Mouse (Mus musculus): ENCODE measurements around the gene Bloc1s1.

The Bloc1s1 gene

GRCm38 (mm10) chr10:128888941-128889827 lies 34.7 kb downstream of the Bloc1s1 start:
- peaks cover 19% of the 10 kb centered on the region for H3K36me3 ChIP-seq (ENCODE audit: insufficient read depth, low read length)

GRCm38 (mm10) chr10:128882067-128882466 lies 41.8 kb downstream of the Bloc1s1 start:
- Histone ChIP-seq H3K9me3 (ENCODE audit: low read length) (no peaks in the 10 kb centered on the region), H3K4me1 (replicated peaks; ENCODE audit: low read depth, low read length) (peaks cover 21% of the 10 kb centered on the region), H3K4me3 (replicated peaks; ENCODE audit: low read length) (no peak overlapping the region), H3K36me3 (ENCODE audit: insufficient read depth, low read length) (peaks cover 62% of the 10 kb centered on the region), H3K27me3 (ENCODE audit: insufficient read depth, low read length) (no peaks in the 10 kb centered on the region)
- no peak for TF ChIP-seq POU5F1 (IDR thresholded peaks at IDR 0.05; ENCODE audit: borderline replicate concordance, low read length)
- no peak for TF ChIP-seq CTCF (conservative IDR thresholded peaks at IDR 0.05; ENCODE audit: low read length)
- TF ChIP-seq NANOG (IDR thresholded peaks at IDR 0.05; ENCODE audit: borderline replicate concordance, low read length), result no peak

More at GRCm38 (mm10) chr10:128888941-128889827, 34.7 kb downstream of the Bloc1s1 start:
- Histone ChIP-seq H3K9me3 (ENCODE audit: low read length) (no peaks in the 10 kb centered on the region), H3K27me3 (ENCODE audit: insufficient read depth, low read length) (peaks cover 40% of the 10 kb centered on the region), H3K4me3 (replicated peaks; ENCODE audit: low read length) (peak overlapping the region; percentile 66), H3K4me1 (replicated peaks; ENCODE audit: low read depth, low read length) (peaks cover 67% of the 10 kb centered on the region)
- TF ChIP-seq CTCF (conservative IDR thresholded peaks at IDR 0.05; ENCODE audit: low read length) (no peak), POU5F1 (IDR thresholded peaks at IDR 0.05; ENCODE audit: borderline replicate concordance, low read length) (no peak), NANOG (IDR thresholded peaks at IDR 0.05; ENCODE audit: borderline replicate concordance, low read length) (no peak)

GRCm38 (mm10) chr10:128878811-128879210 lies 45.0 kb downstream of the Bloc1s1 start:
- Histone ChIP-seq H3K36me3 (ENCODE audit: insufficient read depth, low read length) (peaks cover 82% of the 10 kb centered on the region), H3K27me3 (ENCODE audit: insufficient read depth, low read length) (no peaks in the 10 kb centered on the region), H3K4me3 (replicated peaks; ENCODE audit: low read length) (no peak overlapping the region), H3K4me1 (replicated peaks; ENCODE audit: low read depth, low read length) (no peaks in the 10 kb centered on the region), H3K9me3 (ENCODE audit: low read length) (no peaks in the 10 kb centered on the region)
- TF ChIP-seq POU5F1 (IDR thresholded peaks at IDR 0.05; ENCODE audit: borderline replicate concordance, low read length) (no peak), CTCF (conservative IDR thresholded peaks at IDR 0.05; ENCODE audit: low read length) (no peak), NANOG (IDR thresholded peaks at IDR 0.05; ENCODE audit: borderline replicate concordance, low read length) (no peak)

GRCm38 (mm10) chr10:128878291-128878690 lies 45.5 kb downstream of the Bloc1s1 start:
- TF ChIP-seq NANOG (IDR thresholded peaks at IDR 0.05; ENCODE audit: borderline replicate concordance, low read length), result no peak
- TF ChIP-seq POU5F1 (IDR thresholded peaks at IDR 0.05; ENCODE audit: borderline replicate concordance, low read length), result no peak
- no peak for TF ChIP-seq CTCF (conservative IDR thresholded peaks at IDR 0.05; ENCODE audit: low read length)
- Histone ChIP-seq H3K4me1 (replicated peaks; ENCODE audit: low read depth, low read length) (no peaks in the 10 kb centered on the region), H3K27me3 (ENCODE audit: insufficient read depth, low read length) (no peaks in the 10 kb centered on the region)

GRCm38 (mm10) chr10:128870341-128870740 lies 53.5 kb downstream of the Bloc1s1 start:
- H3K27me3 ChIP-seq (ENCODE audit: insufficient read depth, low read length), result no peaks in the 10 kb centered on the region
- H3K36me3 ChIP-seq (ENCODE audit: insufficient read depth, low read length), result peaks cover 95% of the 10 kb centered on the region
- no peaks in the 10 kb centered on the region for H3K4me1 ChIP-seq (replicated peaks; ENCODE audit: low read depth, low read length)
- H3K4me3 ChIP-seq (replicated peaks; ENCODE audit: low read length), result no peak overlapping the region
- no peaks in the 10 kb centered on the region for H3K9me3 ChIP-seq (ENCODE audit: low read length)
- TF ChIP-seq CTCF (conservative IDR thresholded peaks at IDR 0.05; ENCODE audit: low read length) (no peak), NANOG (IDR thresholded peaks at IDR 0.05; ENCODE audit: borderline replicate concordance, low read length) (no peak), POU5F1 (IDR thresholded peaks at IDR 0.05; ENCODE audit: borderline replicate concordance, low read length) (no peak)

More at GRCm38 (mm10) chr10:128878291-128878690, 45.5 kb downstream of the Bloc1s1 start:
- H3K36me3 ChIP-seq (ENCODE audit: insufficient read depth, low read length), result peaks cover 87% of the 10 kb centered on the region
- H3K4me3 ChIP-seq (replicated peaks; ENCODE audit: low read length), result no peak overlapping the region
- no peaks in the 10 kb centered on the region for H3K9me3 ChIP-seq (ENCODE audit: low read length)
